Mouse (Mus musculus) kidney, postnatal 4 days (tissue): Measurements from ENCODE around the gene Lrrc23.
"Not testable (repeated sequence)": the region's sequence is repeated elsewhere in the genome, so short reads cannot be mapped to it uniquely, and the experiment has no call there.

Experiments used
- DNase-seq, 2 experiments: peaks; one replicate each; pipeline ENCODE4 v3.0.0; 2021; ENCODE audit warnings: mixed read lengths in 2 of 2

Lrrc23 gene

GRCm38 (mm10) chr6:124779222-124779983 lies at the start of gene Lrrc23:
Gene Lrrc23 (minus strand): TSS chr6:124779727.
- DNase-seq: peak; percentile 47 to 58

- peak; percentile 63 to 75 for DNase-seq
Measured at GRCm38 (mm10) chr6:124828101-124828592, 48.6 kb upstream of the Lrrc23 start.

- no peak for DNase-seq
Measured at GRCm38 (mm10) chr6:124822049-124822448, 42.5 kb upstream of the Lrrc23 start.

GRCm38 (mm10) chr6:124820891-124821290 lies 41.4 kb upstream of the Lrrc23 start:
- DNase-seq: no peak

- no peak for DNase-seq
Measured at GRCm38 (mm10) chr6:124817971-124818370, 38.4 kb upstream of the Lrrc23 start.

- DNase-seq: no peak
Measured at GRCm38 (mm10) chr6:124817563-124817962, 38.0 kb upstream of the Lrrc23 start.

GRCm38 (mm10) chr6:124817125-124817524 lies 37.6 kb upstream of the Lrrc23 start:
- DNase-seq: no peak

GRCm38 (mm10) chr6:124816611-124817010 lies 37.1 kb upstream of the Lrrc23 start:
- DNase-seq: no peak

GRCm38 (mm10) chr6:124814858-124815774 lies 35.6 kb upstream of the Lrrc23 start:
- peak in 1 of 2 experiments; percentile 27 for DNase-seq

- DNase-seq: peak; percentile 58 to 72
Measured at GRCm38 (mm10) chr6:124814448-124814847, 34.9 kb upstream of the Lrrc23 start.

GRCm38 (mm10) chr6:124813933-124814332 lies 34.4 kb upstream of the Lrrc23 start, which contains the start of gene Tpi1:
Gene Tpi1 (minus strand): TSS chr6:124814296.
- peak; percentile 92 to 95 for DNase-seq

GRCm38 (mm10) chr6:124813496-124813895 lies 34.0 kb upstream of the Lrrc23 start:
- peak; percentile 70 to 82 for DNase-seq

- DNase-seq: no peak
Measured at GRCm38 (mm10) chr6:124812848-124813247, 33.3 kb upstream of the Lrrc23 start.

GRCm38 (mm10) chr6:124811701-124812560 lies 32.4 kb upstream of the Lrrc23 start:
- no peak for DNase-seq

- DNase-seq: no peak
Measured at GRCm38 (mm10) chr6:124811403-124811665, 31.8 kb upstream of the Lrrc23 start.

- DNase-seq: not testable (repeated sequence)
Measured at GRCm38 (mm10) chr6:124810566-124811402, 31.3 kb upstream of the Lrrc23 start.

- no peak for DNase-seq
Measured at GRCm38 (mm10) chr6:124809775-124810538, 30.4 kb upstream of the Lrrc23 start.

- DNase-seq: peak; percentile 91 to 94
Measured at GRCm38 (mm10) chr6:124809052-124809774, 29.7 kb upstream of the Lrrc23 start.

GRCm38 (mm10) chr6:124808358-124809012 lies 29.0 kb upstream of the Lrrc23 start, which contains the start of gene Spsb2:
Gene Spsb2 (plus strand): TSS chr6:124808661.
- peak; percentile 86 to 92 for DNase-seq

GRCm38 (mm10) chr6:124807986-124808357 lies 28.4 kb upstream of the Lrrc23 start:
- no peak for DNase-seq
